Mouse (Mus musculus) cerebral cortex, adult 2 months (tissue): ENCODE data around the gene Olfr1367.

ENCODE experiments used
- WGBS: fragments of 180-500 bp; shearing (Covaris S2); methylation state at CpG from one replicate; pipeline ENCODE4 v1.1.7; 2018; 5-methylcytosine and 5-hydroxymethylcytosine counted together

The Olfr1367 gene

DNA sequence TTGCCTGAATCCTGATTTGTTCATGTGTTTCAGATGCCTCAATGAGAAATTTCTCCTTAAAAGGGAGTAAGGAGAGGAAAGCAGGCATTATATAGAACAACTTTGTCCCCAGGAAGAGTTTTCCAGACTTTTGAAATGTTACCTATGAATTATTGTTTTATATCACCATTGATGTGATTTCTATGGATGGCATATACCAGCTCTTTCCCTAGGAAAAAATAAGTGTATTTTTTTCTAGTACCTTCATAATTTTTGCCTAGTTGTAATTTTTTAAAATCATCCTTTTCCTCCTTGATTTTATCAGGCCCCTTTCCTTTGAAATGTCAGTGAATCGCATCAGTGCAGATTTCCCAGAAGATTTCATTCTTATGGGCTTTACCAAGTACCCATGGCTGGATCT lies at the start of gene Olfr1367:
TSS of gene Olfr1367 (plus strand) at position 301 of the 400 bp plus-strand sequence.
- 92% methylated on average over 1 of the region's 1 CpGs for WGBS

DNA sequence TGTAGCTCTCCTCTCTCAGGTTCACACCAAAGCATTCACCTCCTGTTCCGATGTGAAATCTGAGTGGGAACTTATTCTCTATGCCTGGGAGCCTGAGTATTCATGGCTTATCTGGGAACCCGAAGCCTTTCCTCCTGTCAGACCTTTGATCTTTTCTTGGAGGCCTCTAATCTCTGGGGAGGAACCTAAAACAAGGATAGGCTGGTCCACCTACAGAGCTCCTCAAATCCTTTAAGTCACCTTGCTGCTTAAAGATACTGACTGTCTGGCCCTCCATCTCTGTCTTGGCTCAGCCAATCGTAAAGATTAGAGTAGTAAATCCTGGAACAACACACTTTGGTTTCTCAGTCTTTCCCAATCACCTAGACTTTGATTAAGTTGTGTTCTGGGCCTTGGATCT lies 48.2 kb upstream of the Olfr1367 start:
- 58% methylated on average over 3 of the region's 3 CpGs for WGBS

DNA sequence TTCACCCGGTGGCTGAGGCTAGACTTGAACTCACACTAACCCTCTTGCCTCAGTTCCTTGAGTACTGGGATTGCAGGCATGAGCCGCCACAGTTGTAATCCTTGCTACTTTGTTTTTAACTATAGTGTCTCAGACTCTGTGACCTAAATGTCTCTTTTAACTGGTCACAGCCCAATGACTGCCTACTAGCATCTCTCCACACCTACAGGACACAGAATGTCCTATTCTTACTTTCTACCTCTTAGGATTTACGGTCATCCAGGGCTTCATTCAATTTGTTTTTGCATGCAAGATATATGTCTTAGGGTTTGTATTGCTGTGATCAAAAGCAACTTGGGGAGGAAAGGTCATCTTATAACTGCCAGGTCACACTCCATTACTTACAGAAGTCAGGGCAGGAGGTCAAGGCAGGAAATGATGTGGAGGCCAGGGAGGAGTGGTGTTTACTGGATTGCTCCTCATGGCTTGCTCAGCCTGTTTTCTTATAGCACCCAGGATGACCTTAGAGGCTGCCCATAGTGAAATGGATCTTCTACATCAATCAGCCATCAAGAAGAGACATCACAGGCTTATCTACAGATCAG lies 42.1 kb upstream of the Olfr1367 start:
- 85% methylated on average over 3 of the region's 3 CpGs for WGBS

DNA sequence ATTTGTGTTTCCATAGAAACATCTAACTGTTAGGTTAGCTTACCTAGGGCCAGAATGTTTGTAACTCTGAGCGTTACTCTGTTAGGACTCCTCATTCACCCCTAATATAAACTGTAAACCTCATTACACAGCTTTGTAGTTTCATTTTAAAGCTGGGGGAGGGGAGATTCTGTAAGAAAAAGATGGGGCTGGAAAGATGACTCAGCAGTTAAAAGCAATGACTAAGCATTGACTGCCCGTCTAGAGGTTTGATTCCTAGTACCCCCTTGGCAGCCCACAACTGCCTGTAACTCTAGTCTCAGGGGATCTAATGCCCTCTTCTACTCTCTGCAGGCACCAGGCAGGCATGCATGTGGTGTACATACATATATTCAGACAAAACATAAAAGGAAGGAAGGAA lies 36.9 kb upstream of the Olfr1367 start:
- WGBS: 61% methylated on average over 2 of the region's 2 CpGs

DNA sequence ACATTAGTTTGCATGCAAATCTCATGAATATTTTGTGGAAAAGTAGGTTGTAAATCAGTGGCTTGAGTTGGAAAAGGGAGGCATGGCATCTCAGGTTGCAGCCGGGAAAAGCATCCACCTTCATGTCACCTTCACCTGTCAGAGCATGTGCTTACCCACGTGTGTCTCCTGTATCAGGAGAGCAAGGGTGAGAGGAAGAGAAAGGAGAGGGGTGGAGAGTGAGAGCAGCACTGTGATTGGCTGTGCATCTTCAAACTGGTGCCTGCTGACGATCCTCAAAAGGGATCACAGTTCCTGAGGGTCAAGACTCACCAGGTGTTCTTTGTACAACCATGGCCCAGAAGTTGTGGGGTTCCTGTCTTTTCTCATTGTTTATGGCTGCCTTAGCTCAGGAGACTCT lies 34.8 kb upstream of the Olfr1367 start, which contains the start of gene Gpx6:
TSS of gene Gpx6 (plus strand) at position 200 of the 400 bp plus-strand sequence.
- 54% methylated on average over 3 of the region's 3 CpGs for WGBS

DNA sequence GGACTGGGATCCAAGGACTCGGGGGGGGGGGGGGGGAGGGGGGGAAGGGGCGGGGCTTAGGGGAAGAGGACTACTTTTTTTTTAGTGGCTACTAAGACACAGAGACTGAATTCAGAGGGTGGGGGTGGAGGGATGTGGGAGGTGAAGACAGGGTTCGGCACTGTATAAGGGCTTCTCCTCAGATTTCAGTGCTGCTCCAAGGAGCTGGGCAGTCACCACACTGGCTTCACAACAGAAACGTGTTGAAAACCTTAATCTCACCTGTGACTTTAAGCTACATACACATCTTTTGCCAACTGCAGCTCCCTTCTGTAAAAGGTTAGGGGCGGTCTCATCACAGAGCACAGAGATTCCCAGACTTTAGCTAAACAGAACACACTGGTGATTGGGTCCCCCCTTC lies 33.9 kb upstream of the Olfr1367 start:
- WGBS: 46% methylated on average over 4 of the region's 5 CpGs

DNA sequence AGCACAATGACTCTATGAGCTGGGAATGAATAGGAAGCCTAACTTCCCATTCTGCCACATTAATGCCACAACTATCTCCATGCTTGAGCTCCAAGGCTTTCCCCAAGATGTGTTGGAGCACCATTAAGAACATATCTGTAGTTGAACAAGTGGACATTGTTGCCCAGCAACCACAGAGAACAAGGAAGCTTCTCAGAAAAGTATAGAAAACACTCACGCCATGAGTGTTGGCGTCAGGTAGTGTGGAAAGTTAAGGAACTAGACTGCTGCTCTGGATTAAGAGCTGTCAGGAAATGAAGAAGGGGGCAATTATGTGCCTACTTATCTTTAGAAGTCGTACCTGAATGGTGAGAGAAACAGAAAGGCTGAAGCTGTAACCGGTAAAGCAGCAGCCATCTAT lies 32.8 kb upstream of the Olfr1367 start:
- WGBS: 82% methylated on average over 4 of the region's 4 CpGs

DNA sequence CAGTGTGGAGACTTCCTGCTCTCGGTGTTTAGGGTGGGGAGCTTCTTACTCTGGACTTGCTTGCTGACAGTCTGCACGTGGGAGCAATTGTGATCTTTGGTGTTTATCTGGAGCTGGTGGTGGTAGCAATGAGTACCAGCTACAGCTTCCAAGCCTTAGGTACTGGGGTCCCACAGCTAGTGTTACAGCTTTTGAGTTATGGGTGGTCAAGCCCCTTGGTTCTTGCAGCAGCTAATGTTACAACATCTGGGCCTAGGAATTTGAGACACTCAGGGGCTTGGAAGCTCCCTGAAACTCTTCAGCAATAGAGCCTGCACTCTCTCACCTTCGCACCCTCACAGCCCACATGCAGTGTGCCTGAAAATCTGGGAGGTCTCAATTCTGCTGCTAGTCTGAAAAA lies 26.4 kb upstream of the Olfr1367 start:
- 86% methylated on average over 3 of the region's 3 CpGs for WGBS

DNA sequence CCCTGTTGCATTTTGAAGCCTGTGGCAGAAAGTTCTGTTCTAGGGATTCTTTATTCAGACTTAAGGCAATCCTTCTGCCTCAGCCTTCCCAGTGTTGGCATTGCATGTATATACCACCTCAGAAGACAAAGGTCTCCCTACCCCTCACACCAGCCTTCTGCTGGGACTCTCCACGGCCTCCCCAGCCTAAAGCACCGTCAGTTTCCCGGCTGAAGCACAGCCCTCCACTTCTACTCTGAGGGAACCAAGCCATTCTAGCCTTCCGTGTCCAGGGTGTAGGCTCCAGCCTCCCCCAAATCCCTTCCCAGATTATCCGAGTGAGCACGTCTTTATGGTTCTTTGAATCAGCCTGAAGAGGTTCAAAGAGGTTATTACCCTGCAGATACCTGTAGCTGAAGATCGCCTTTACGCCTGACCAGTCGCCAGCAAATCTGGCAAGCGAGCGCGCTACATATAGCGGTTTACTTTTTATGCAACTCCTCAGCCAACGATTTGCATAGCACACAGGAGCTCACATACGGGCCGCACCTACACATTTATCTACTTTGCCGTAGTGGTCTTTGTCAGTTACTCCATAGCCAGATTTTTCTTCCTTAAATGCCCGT lies 24.7 kb upstream of the Olfr1367 start:
- 11% methylated on average over 18 of the region's 18 CpGs for WGBS

DNA sequence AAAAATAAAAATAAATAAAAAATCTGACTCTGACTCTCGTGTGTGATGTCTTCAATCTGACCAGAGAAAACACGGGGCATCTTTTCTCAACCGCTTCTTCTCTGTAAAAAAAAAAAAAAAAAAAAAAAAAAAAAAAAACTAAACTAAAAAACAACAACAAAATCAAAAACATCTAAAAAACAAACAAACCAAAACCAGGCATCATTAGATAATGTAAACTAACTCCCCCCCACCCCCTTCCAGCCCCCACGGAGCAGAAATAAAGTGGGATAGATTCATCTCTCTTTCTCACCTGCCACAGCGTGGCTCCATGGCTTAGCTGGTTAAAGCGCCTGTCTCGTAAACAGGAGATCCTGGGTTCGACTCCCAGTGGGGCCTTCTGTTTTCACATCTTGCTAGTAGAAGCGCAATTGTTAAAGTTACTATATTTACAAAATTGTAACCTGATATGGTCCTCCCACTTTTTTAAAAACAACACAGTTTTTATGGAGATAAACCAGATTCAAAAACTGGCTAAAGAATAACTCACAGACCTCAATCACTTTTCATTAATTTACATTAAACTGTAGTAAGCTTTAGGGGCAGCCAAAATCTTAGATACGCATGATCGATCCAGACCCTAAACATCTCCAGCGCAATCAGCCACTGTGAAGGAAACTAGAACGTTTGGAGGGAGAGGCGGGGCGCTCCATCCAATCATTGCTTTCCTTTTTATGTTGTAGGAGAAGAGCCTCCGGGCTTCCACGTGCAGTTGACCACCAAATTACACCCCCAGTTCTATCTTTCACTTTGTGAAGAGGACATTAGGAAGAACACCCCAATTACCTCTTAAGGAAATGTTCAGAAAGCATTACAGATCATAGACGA lies 24.0 kb upstream of the Olfr1367 start:
- WGBS: 11% methylated on average over 18 of the region's 18 CpGs

DNA sequence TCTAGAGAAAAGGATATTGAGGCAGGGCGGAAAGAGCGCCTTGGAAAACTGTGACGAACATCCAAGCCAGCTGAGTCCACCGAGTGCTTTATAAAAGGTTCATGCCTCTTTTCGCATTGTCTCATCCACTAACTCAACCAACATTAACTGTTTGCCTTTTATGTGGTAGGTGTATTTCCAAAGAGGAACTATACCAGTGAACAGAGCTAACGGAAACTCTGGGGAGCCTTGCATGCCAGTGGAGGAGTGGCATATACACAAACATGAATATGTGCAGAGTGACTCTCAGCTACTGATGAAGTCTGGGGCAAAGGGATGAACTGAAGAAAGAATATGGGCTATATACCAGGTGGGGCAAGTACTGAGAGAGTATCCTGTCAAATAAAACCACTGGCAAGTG lies 23.3 kb upstream of the Olfr1367 start:
- 37% methylated on average over 6 of the region's 6 CpGs for WGBS

DNA sequence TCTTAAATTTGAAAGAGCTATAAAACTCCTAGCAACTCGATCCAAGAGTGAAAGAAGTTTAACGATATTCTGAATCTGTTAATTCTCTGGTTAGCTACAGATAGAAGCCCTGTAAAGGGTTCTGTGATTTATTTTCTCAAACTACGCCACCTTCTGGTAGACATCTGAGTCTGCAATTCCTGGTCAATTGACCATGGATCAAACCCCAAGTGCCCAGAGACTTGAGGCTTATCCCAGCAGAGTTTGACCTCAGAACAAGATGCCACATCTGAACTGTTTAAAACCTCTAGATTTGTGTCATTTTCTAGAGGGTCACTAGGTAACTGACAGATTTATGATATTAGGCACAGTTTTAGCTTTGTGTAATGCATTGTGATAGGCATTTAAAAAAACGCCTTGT lies 20.5 kb upstream of the Olfr1367 start:
- WGBS: 7% methylated on average over 4 of the region's 4 CpGs

DNA sequence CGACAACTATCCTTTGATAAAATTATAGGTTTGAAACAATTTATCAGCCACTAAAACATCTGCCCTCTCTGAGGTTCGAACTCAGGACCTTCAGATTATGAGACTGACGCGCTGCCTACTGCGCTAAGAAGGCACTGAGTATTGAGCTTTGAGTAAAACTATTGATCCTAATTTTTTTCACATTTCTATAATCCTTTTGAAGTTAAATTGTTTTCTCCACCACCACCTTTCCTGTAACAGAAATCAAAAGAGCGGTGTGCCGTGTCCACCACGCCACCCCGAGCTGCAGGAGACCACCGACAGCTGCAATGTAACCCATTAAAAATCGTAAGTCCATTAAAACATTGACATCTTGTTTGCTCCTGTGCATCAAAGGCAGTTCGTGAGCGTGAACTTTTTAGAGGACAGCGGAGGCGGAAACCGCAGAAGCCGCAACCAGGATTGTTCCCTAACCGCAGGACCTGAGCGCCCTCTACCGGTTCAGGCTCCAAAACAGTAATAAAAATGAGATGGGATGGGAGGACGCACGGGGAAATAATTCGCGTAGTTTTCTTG lies 20.0 kb upstream of the Olfr1367 start:
- under 1% methylated on average over 24 of the region's 24 CpGs for WGBS

DNA sequence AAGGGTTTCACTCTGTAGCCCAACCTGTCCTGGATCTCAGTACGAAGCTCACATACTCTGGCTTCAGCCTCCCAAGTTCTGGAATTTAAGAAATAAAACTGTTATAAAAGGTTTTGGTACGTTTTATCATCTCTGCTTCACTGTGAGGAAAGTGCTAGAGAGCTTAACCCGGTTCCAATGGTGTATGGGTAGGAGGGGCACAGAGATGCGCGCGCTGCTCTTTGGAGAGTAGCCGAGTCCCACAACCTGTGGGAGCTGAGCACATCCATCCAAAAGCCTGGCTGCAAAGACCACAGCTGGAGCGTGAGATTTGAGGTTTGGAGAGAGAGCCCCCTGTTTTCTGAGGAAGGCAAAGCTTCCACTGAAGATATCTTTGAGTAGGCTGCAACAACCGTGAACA lies 19.3 kb upstream of the Olfr1367 start:
- WGBS: under 1% methylated on average over 9 of the region's 9 CpGs

DNA sequence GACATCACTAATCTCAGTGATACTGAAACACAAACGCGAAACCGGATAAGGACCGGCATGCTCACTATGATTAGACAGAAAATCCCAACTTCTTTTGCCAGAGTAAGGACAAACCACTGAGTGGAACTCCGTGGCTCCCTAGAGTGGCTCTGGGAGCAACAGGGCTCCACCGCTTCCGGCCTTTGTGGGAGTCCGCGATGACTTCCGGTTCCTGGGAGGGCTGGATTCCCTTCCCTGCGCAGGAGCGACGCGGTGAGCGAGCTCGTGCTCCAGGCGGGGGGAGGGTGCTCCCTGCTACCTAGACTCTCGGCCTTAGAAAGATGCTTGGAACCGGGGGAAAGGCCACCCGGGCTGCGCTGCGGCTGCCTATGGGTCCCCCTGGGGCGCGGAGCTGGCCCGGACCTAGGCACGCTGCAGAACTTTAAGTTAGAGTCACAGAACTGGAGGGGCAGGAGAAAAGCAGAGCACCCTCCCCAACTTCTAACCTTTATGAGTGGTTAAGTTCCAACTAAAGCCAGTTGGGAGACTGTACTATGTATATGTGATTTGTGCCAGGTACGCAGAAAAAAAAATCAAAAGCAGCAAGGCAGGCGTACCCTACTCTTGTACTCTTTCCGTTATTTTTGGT lies 16.0 kb downstream of the Olfr1367 start, which contains the start of gene Zscan12:
TSS of gene Zscan12 (plus strand) at position 200 of the 628 bp plus-strand sequence.
- under 1% methylated on average over 29 of the region's 29 CpGs for WGBS

DNA sequence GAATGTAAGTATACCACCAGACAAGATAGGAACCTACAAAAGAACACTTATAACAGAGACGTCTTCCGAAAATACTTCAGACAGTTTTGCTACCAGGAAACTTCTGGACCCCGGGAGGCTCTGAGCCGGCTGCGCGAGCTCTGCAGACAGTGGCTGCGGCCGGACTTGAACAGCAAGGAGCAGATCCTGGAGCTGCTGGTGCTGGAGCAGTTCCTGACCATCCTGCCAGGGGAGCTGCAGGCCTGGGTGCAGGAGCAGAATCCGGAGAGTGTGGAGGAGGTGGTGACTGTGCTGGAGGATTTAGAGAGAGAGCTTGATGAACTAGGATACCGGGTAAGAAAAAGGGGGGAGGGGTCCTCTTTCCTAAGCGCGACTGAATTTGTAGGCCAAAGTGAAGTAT lies 17.0 kb downstream of the Olfr1367 start:
- WGBS: 65% methylated on average over 12 of the region's 12 CpGs

DNA sequence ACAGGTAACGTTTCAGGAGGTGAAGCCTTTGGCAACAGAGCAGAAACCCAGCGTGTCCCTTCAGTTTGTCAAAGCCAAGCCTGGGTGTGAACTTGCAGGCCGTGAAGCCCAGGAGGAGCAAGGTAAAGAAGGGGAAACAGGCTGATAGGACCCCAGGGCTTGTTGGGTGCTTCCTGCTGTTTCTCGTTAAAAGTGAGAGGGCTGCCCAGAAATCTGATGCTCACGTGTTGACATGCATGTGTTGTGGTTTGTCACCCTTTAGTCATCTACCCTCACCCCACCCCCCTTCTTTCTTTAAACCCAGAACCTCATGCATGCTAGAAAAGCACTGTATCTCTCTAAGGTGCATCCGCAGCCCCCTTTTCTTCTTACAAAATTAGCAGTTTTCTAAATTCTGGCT lies 19.9 kb downstream of the Olfr1367 start:
- 78% methylated on average over 6 of the region's 6 CpGs for WGBS

DNA sequence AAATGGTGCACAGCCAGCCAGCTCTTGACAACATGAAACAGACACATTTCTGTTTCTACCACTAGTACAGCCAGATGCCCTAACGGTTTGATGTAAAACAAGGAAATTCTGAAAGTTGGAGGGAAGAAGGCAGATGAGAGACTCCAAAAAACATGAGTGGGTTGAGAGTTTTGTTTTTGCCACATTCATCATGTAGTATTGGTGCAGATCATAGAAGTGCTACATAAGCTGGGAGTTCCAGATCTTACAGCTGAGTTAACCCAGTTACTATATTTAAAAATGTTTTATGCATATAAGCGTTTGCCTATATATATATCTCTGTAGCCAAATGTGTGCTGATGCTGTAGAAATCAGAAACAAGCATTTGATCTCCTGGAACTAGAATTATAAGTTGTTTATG lies 26.0 kb downstream of the Olfr1367 start:
- 57% methylated on average over 2 of the region's 2 CpGs for WGBS

DNA sequence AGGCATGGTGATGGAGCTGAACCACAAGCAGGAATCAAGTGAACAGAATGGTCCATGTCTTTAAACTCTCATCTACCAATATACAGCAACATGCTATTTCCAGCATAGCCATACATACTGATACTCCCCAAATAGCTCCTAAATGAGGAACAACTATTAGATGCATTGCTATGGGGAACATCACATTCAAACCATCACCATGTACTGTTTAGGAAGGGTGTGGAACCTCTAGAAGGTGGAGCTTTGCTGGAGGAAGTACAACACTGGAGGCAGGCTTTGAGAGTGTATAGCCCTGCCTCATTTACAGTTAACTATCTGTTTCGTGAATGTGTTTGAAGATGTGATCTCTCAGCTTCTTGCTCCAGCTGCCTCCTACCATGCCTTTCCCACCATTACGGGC lies 31.1 kb downstream of the Olfr1367 start:
- 86% methylated on average over 2 of the region's 2 CpGs for WGBS

DNA sequence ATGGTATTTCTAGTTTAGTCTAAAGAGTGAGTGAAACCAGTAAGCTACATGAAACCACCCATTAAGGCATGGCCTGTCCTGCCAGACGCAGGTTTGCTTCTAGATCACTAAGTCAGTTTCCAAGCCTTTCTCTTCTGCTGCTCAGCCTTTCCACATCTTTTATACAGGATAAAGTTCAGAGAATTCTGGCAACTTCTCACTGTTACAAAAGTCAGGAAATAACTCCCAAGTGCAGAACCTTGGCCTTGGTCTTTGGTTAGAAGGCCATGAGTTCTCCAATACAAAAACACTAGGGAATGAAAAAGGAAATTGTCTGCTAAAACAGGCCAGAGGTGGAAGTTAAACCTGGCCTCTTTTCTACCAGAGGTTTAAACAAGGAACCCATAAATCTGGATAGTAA lies 48.5 kb downstream of the Olfr1367 start:
- WGBS: 92% methylated on average over 1 of the region's 1 CpGs

DNA sequence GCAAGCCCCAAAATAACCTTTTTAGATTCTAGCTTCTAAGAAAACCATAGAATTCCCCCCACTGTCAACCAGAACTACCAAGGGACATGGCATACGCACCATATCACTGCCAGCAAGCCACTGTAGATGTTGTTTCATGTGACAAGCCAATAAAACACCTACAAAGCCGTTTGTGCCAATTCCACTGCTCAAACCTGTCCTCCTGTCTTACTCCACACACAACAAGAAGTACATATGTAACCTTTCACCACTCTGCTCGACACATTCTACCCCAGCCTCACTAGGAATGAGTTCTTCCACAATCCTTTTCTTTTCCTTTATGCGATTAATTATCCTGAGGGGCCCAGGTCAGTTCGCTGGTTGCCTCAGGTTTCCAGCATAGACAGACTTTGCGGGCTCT lies 48.9 kb downstream of the Olfr1367 start:
- 96% methylated on average over 6 of the region's 6 CpGs for WGBS

DNA sequence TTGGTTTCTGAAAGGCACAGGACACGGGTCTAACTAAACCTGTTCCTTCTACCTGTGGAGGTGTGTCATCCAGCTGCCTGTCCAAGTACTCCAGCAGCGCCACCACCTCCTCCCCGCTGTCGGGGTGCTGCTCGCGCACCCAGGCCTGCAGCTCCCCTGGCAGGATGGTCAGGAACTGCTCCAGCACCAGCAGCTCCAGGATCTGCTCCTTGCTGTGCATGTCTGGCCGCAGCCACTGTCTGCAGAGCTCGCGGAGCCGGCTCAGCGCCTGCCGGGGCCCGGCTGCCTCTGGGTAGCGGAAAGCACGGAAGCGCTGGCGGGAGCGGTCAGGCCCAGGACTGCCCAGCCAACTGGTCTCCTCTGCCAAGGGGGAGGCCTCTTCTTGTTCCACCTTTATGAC lies 49.3 kb downstream of the Olfr1367 start:
- 95% methylated on average over 18 of the region's 18 CpGs for WGBS
